Mouse (Mus musculus): ENCODE measurements at regions not wholly inside any gene's neighbourhood (a gene's known extent, or its start where the extent isn't known, plus 50 kb on each side); places are given as distances from the start of the nearest gene placed in this dataset.

- no peak for DNase-seq (ENCODE audit: low read depth)
Observed at GRCm38 (mm10) chr4:142860441-142860840, 352.4 kb downstream of the Prdm2 start.

GRCm38 (mm10) chr4:142856626-142857025, 356.2 kb downstream of the Prdm2 start:
- no peak for DNase-seq (ENCODE audit: low read depth)

- no peak for DNase-seq (ENCODE audit: low read depth)
Observed at GRCm38 (mm10) chr4:142855635-142856034, 357.2 kb downstream of the Prdm2 start.

- DNase-seq (ENCODE audit: low read depth), result no peak
Observed at GRCm38 (mm10) chr4:142853924-142854323, 358.9 kb downstream of the Prdm2 start.

GRCm38 (mm10) chr4:142845066-142845696, 367.6 kb downstream of the Prdm2 start:
- no peak for DNase-seq (ENCODE audit: low read depth)

GRCm38 (mm10) chr4:142839540-142839939, 373.3 kb downstream of the Prdm2 start:
- DNase-seq (ENCODE audit: low read depth), result no peak

- DNase-seq (ENCODE audit: low read depth), result no peak
Observed at GRCm38 (mm10) chr4:142838363-142838964, 374.3 kb downstream of the Prdm2 start.

- DNase-seq (ENCODE audit: low read depth), result no peak
Observed at GRCm38 (mm10) chr4:142837636-142838035, 375.2 kb downstream of the Prdm2 start.

- no peak for DNase-seq (ENCODE audit: low read depth)
Observed at GRCm38 (mm10) chr4:142829711-142830110, 383.1 kb downstream of the Prdm2 start.

GRCm38 (mm10) chr4:142828969-142829368, 383.8 kb downstream of the Prdm2 start:
- DNase-seq (ENCODE audit: low read depth), result no peak

GRCm38 (mm10) chr4:142826250-142826893, 386.4 kb downstream of the Prdm2 start:
- DNase-seq (ENCODE audit: low read depth), result no peak

- no peak for DNase-seq (ENCODE audit: low read depth)
Observed at GRCm38 (mm10) chr4:142825786-142826185, 387.0 kb downstream of the Prdm2 start.

GRCm38 (mm10) chr4:142818440-142818839, 394.4 kb downstream of the Prdm2 start:
- DNase-seq (ENCODE audit: low read depth), result no peak

GRCm38 (mm10) chr4:142816986-142817385, 395.8 kb downstream of the Prdm2 start:
- no peak for DNase-seq (ENCODE audit: low read depth)

GRCm38 (mm10) chr4:142803819-142804218, 409.0 kb downstream of the Prdm2 start:
- no peak for DNase-seq (ENCODE audit: low read depth)

GRCm38 (mm10) chr4:142799291-142799690, 413.5 kb downstream of the Prdm2 start:
- no peak for DNase-seq (ENCODE audit: low read depth)

GRCm38 (mm10) chr4:142798834-142799233, 414.0 kb downstream of the Prdm2 start:
- DNase-seq (ENCODE audit: low read depth), result no peak

- no peak for DNase-seq (ENCODE audit: low read depth)
Observed at GRCm38 (mm10) chr4:142792606-142792970, 420.2 kb downstream of the Prdm2 start.

- no peak for DNase-seq (ENCODE audit: low read depth)
Observed at GRCm38 (mm10) chr4:142791823-142792605, 420.8 kb downstream of the Prdm2 start.

GRCm38 (mm10) chr4:142789048-142789447, 423.7 kb downstream of the Prdm2 start:
- DNase-seq (ENCODE audit: low read depth), result no peak

GRCm38 (mm10) chr4:142785386-142785785, 427.4 kb downstream of the Prdm2 start:
- DNase-seq (ENCODE audit: low read depth), result no peak

- DNase-seq (ENCODE audit: low read depth), result no peak
Observed at GRCm38 (mm10) chr4:142776711-142777411, 435.9 kb downstream of the Prdm2 start.
